Mouse (Mus musculus): ENCODE measurements around the gene Dlg2. TPM values are rescaled to one million over a fixed set of nuclear protein-coding genes. Genes with fewer than 3 reads are reported as not detected.

The Dlg2 gene
- polyA plus RNA-seq (2015; fragmentation: Nextera tagmentation; extraction: Ambion mirVana) = 0.77 and 0.87 TPM in 2 replicates

DNA sequence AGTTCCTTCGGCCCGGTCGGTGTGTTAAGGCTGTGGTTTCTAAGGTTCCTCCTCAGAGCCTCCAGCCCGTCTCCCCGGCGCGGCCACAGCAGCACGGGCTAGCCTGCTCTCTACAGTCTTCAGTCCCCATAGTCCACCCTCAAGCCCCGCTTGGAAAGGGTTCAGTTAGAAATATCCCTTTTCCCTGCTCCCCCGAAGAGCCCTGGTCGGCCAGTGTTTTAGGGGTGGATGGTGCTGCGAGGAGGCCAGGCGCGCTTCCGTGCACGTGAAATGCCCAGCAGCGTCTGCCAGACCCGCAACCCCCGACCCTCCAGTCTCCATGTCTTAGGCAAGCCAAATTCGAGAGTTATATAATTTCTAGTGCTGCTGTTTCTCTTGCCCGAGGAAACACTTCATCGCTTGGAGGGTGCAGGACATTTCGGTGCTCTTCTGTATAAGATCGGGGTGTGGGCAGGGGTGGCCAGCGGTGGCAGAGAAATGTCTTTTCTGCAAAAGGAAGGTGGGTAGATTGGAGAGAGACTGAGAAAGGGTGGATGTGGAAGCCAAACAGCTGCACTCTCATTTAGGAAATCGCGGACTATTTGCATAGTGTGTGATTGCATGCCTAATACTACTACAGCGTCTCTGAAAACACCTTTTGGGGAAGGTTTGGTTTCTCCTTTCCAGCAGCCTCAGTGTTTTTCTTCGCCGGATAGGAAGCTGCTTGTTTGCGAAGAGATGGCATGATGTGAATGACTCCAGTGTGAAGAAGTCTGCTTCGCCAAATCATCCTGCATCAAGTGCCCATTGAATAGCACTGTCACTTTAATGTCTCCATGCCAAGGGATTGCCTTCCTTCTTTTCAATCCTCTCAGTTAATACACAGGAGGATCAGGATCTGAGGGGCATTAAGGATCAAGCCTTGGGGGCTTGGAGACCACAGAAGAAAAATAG is at the start of gene Dlg2:
TSS of gene Dlg2 (plus strand) at position 360 of the 933 bp plus-strand sequence.
- Histone ChIP-seq H3K27ac (peak within 1 kb of the TSS; percentile 42; the same call in 1 of the 2 replicates), H3K9ac (ENCODE audit: low read depth, low read length) (peak within 1 kb of the TSS; percentile 67), H3K27me3 (ENCODE audit: insufficient read depth, low read length) (0 out of 2 replicates have a peak, but pooled peaks cover 4% of the 10 kb centered on the region), H3K9me3 (replicated peaks; ENCODE audit: low read length) (no peaks in the 10 kb centered on the region), H3K4me3 (replicated peaks; ENCODE audit: low read depth, low read length) (peak within 1 kb of the TSS; percentile 68), H3K36me3 (ENCODE audit: insufficient read depth, low read length) (no peaks in the 10 kb centered on the region), H3K4me2 (ENCODE audit: low read length) (peak within 1 kb of the TSS; percentile 93), H3K4me1 (replicated peaks; ENCODE audit: insufficient read depth, low read length) (peaks cover 5% of the 10 kb centered on the region; the same call in 1 of the 2 replicates)
- ATAC-seq (replicated peaks; ENCODE audit: low FRiP score, low read depth) = peak; percentile 29; the same call in 1 of the 2 replicates
- DNase-seq (ENCODE audit: low spot score) = no peak
- WGBS = under 1% methylated on average over 32 of the region's 32 CpGs
- TF ChIP-seq CTCF (IDR thresholded peaks at IDR 0.05; ENCODE audit: low read depth) = no peak

DNA sequence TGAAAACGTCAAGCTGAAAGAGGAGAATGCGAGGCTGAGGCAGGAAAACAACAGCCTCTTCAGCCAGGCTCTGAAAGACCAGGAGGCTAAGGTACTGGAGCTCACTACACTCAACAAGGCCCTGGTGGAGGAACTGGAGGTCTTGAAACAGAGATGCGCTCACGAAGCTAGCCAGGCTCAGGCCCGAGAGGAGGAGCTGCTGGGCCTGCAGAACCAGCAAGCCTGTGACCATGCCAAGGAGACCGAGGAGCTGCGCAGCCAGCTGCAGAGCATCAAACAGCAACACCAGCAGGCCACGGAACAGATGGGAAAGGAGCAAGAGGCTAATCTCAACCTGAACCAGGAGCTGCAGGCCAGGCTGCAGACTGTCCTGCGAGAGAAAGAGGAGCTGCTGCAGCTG is 49.5 kb upstream of the Dlg2 start:
- DNase-seq (ENCODE audit: low spot score) (no peak), ATAC-seq (replicated peaks; ENCODE audit: low FRiP score, low read depth) (no peak)
- H3K27me3 ChIP-seq (ENCODE audit: insufficient read depth, low read length) = no peaks in the 10 kb centered on the region
- TF ChIP-seq CTCF (IDR thresholded peaks at IDR 0.05; ENCODE audit: low read depth) = no peak
- no peaks in the 10 kb centered on the region for H3K4me1 ChIP-seq (replicated peaks; ENCODE audit: insufficient read depth, low read length)
- peak overlapping the region; percentile 25 for H3K4me3 ChIP-seq (replicated peaks; ENCODE audit: low read depth, low read length)
- no peak overlapping the region for H3K27ac ChIP-seq
- WGBS = 62% methylated on average over 9 of the region's 9 CpGs
- no peaks in the 10 kb centered on the region for H3K9me3 ChIP-seq (replicated peaks; ENCODE audit: low read length)
- H3K36me3 ChIP-seq (ENCODE audit: insufficient read depth, low read length) = no peaks in the 10 kb centered on the region
- peak overlapping the region; percentile 62 for H3K4me2 ChIP-seq (ENCODE audit: low read length)
- H3K9ac ChIP-seq (ENCODE audit: low read depth, low read length) = no peak overlapping the region

DNA sequence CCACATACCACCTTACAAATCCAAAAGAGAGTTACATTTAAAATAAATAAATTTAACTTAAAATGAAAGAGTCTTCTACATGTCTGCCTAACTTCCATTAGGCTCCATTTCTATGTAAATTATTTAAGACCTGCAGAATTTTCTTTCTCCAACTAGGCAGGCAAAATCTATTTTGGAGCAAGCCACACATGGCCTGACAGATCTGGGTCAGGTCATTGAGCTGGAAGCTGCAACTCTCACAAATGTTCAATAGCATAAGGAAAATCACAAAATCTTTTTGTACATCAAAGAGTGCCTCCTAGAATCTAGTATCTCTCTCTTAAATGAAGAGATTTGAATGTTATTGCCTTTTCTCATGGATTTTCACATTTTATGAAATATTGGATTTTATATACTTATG is 44.3 kb upstream of the Dlg2 start:
- ATAC-seq (replicated peaks; ENCODE audit: low FRiP score, low read depth) (no peak), DNase-seq (ENCODE audit: low spot score) (no peak)
- Histone ChIP-seq H3K4me2 (ENCODE audit: low read length) (no peak overlapping the region), H3K9ac (ENCODE audit: low read depth, low read length) (no peak overlapping the region), H3K4me1 (replicated peaks; ENCODE audit: insufficient read depth, low read length) (no peaks in the 10 kb centered on the region), H3K9me3 (replicated peaks; ENCODE audit: low read length) (no peaks in the 10 kb centered on the region), H3K27ac (no peak overlapping the region), H3K27me3 (ENCODE audit: insufficient read depth, low read length) (no peaks in the 10 kb centered on the region), H3K36me3 (ENCODE audit: insufficient read depth, low read length) (no peaks in the 10 kb centered on the region), H3K4me3 (replicated peaks; ENCODE audit: low read depth, low read length) (no peak overlapping the region)
- no peak for TF ChIP-seq CTCF (IDR thresholded peaks at IDR 0.05; ENCODE audit: low read depth)

DNA sequence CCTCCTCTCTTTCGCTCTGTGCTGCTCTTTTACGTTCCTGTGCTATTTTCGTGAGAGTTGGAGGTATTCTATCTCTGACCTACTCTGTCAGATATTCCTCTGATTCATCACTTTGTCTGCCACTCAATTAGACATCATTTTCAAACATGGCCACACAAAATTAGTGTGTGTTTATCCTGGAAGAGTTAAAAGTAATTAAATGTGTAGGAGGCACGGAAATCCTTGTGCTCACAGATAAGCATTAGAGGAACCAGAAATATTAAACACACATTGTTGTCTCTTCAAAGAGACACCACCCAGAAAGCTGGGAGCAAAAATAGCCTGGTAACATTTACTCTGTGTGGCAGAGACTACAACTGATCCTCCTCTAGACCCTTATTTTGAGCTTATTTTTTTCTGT is 36.4 kb upstream of the Dlg2 start:
- no peak for DNase-seq (ENCODE audit: low spot score)
- WGBS = 86% methylated on average over 4 of the region's 4 CpGs

DNA sequence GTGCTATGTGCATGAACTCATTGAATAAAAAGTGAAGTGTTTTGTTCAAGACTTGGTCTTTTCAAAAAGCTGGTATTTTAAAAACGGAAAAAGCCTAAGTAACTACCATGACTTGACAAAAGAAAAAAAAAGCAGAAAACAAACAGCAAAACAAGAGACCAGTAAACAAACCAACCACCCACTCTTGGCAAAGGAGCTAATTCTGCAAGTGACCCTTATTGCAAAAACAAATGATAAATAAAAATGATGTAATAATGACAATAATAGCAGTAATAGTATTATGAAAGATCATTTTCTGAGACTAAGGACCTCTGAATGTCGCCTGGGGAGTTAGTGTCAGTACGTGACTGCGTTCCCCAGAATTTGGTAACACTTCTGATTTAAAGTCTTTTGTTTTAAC is 34.4 kb upstream of the Dlg2 start:
- DNase-seq (ENCODE audit: low spot score) (no peak), ATAC-seq (replicated peaks; ENCODE audit: low FRiP score, low read depth) (no peak)
- Histone ChIP-seq H3K27ac (peak overlapping the region; percentile 99; the same call in 1 of the 2 replicates), H3K4me3 (replicated peaks; ENCODE audit: low read depth, low read length) (peak overlapping the region; percentile 94), H3K4me2 (ENCODE audit: low read length) (peak overlapping the region; percentile 60), H3K27me3 (ENCODE audit: insufficient read depth, low read length) (no peaks in the 10 kb centered on the region), H3K9me3 (replicated peaks; ENCODE audit: low read length) (no peaks in the 10 kb centered on the region), H3K36me3 (ENCODE audit: insufficient read depth, low read length) (no peaks in the 10 kb centered on the region), H3K4me1 (replicated peaks; ENCODE audit: insufficient read depth, low read length) (no peaks in the 10 kb centered on the region; the same call in 1 of the 2 replicates), H3K9ac (ENCODE audit: low read depth, low read length) (peak overlapping the region; percentile 98)
- 8% methylated on average over 4 of the region's 4 CpGs for WGBS
- no peak for TF ChIP-seq CTCF (IDR thresholded peaks at IDR 0.05; ENCODE audit: low read depth)

More for the DNA sequence above, 36.4 kb upstream of the Dlg2 start:
- Histone ChIP-seq H3K4me1 (replicated peaks; ENCODE audit: insufficient read depth, low read length) (no peaks in the 10 kb centered on the region; the same call in 1 of the 2 replicates), H3K9ac (ENCODE audit: low read depth, low read length) (no peak overlapping the region), H3K4me2 (ENCODE audit: low read length) (no peak overlapping the region), H3K4me3 (replicated peaks; ENCODE audit: low read depth, low read length) (no peak overlapping the region), H3K27ac (no peak overlapping the region), H3K36me3 (ENCODE audit: insufficient read depth, low read length) (no peaks in the 10 kb centered on the region), H3K9me3 (replicated peaks; ENCODE audit: low read length) (no peaks in the 10 kb centered on the region), H3K27me3 (ENCODE audit: insufficient read depth, low read length) (no peaks in the 10 kb centered on the region)
- ATAC-seq (replicated peaks; ENCODE audit: low FRiP score, low read depth) = no peak
- TF ChIP-seq CTCF (IDR thresholded peaks at IDR 0.05; ENCODE audit: low read depth) = no peak

DNA sequence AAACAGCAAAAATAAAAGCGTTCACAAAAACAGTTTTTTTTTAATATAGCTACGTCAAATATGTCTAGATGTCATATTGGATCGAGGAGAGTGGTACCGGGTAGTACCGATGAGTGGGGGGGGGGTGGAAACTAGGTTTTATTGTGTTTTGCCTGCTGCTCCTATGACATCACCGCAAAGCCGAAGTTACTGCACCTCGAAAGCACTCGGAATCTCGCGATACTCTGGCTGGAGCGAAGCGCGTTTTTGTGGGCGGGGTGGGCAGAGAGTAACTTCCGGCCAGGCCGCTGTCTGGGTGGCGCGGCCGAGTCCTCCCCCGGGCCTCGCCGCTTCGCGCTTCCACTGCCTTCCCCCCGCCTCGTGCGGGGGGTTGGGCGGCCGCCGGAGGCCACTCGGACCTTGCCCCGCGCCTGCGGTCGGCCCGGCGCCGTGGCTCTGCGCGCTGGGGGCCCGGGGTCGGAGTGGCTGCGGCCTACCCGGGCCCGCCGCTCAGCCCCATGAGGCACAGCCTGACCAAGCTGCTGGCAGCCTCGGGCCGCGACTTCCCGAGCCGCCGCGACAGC is 33.9 kb upstream of the Dlg2 start, which contains the start of gene Crebzf:
TSS of gene Crebzf (plus strand) at position 212 of the 563 bp plus-strand sequence.
- H3K27ac ChIP-seq = peak within 1 kb of the TSS; percentile 99
- H3K36me3 ChIP-seq (ENCODE audit: insufficient read depth, low read length) = 0 out of 2 replicates have a peak, but pooled peaks cover 2% of the 10 kb centered on the region
- H3K4me3 ChIP-seq (replicated peaks; ENCODE audit: low read depth, low read length) = peak within 1 kb of the TSS; percentile 94
- WGBS = under 1% methylated on average over 54 of the region's 54 CpGs
- ATAC-seq (replicated peaks; ENCODE audit: low FRiP score, low read depth) = peak; percentile 95
- no peaks in the 10 kb centered on the region for H3K27me3 ChIP-seq (ENCODE audit: insufficient read depth, low read length)
- H3K4me2 ChIP-seq (ENCODE audit: low read length) = peak within 1 kb of the TSS; percentile 60
- no peak for TF ChIP-seq CTCF (IDR thresholded peaks at IDR 0.05; ENCODE audit: low read depth)
- H3K9ac ChIP-seq (ENCODE audit: low read depth, low read length) = peak within 1 kb of the TSS; percentile 98
- H3K4me1 ChIP-seq (replicated peaks; ENCODE audit: insufficient read depth, low read length) = no peaks in the 10 kb centered on the region; the same call in 1 of the 2 replicates
- DNase-seq (ENCODE audit: low spot score) = peak; percentile 99
- H3K9me3 ChIP-seq (replicated peaks; ENCODE audit: low read length) = no peaks in the 10 kb centered on the region
